20 mouse cellular contexts compared by ENCODE assay signal in genomic region chr14:39034482-39034881, GRCm38 (mm10).
A peak's percentile ranks its signal among the peaks of the same experiment; 100 is the strongest.
DNase-seq lines count a peak whose midpoint lies in the region; ATAC-seq and TF ChIP-seq lines count a peak whose summit lies in the region.
"Had no signal": no experiment of that assay in that cellular context is flagged by ENCODE, and none has a peak within 500 bp of the region (broad histone marks: within the 10 kb centered on the region; RNA-seq: fewer than 3 reads in every experiment).

No protein-coding gene starts in this region.

- ATAC-seq in forebrain, postnatal 0 days = peak; percentile 40; the same call in 1 of the 2 replicates
- no peak for ATAC-seq in forebrain, embryonic 16.5 days
- ATAC-seq: CD4-positive, CD25-positive, alpha-beta regulatory T cell, adult 4 months; forebrain, embryonic 15.5 days had no signal

- no peaks in the 10 kb centered on the region for H3K4me1 ChIP-seq in forebrain, postnatal 0 days (ENCODE audit: insufficient read depth)
- no peaks in the 10 kb centered on the region for H3K4me1 ChIP-seq in forebrain, embryonic 16.5 days (replicated peaks; ENCODE audit: control insufficient read depth, insufficient read depth, low read length)
- H3K4me1 ChIP-seq: embryonic facial prominence, embryonic 12.5 days; forebrain, embryonic 15.5 days; heart, embryonic 12.5 days; hindbrain, embryonic 10.5 days had no signal

- WGBS in forebrain, postnatal 0 days = 85% methylated on average over 3 of the region's 3 CpGs
- WGBS in forebrain, embryonic 16.5 days = 84% methylated on average over 3 of the region's 3 CpGs

- H3K36me3 ChIP-seq in forebrain, postnatal 0 days (ENCODE audit: insufficient read depth) = no peaks in the 10 kb centered on the region
- no peaks in the 10 kb centered on the region for H3K36me3 ChIP-seq in forebrain, embryonic 16.5 days (ENCODE audit: control insufficient read depth, insufficient read depth)
- H3K36me3 ChIP-seq: embryonic facial prominence, embryonic 12.5 days; forebrain, embryonic 15.5 days; G1E; heart, embryonic 12.5 days; hindbrain, embryonic 10.5 days had no signal

- H3K4me3 ChIP-seq in forebrain, postnatal 0 days (ENCODE audit: low read depth, low read length) = no peak overlapping the region
- H3K4me3 ChIP-seq in forebrain, embryonic 16.5 days (replicated peaks; ENCODE audit: low read length) = no peak overlapping the region
- H3K4me3 ChIP-seq: embryonic facial prominence, embryonic 12.5 days; forebrain, embryonic 15.5 days; heart, embryonic 12.5 days; hindbrain, embryonic 10.5 days had no signal

- no peak overlapping the region for H3K4me2 ChIP-seq in forebrain, postnatal 0 days (ENCODE audit: low read depth)
- H3K4me2 ChIP-seq in forebrain, embryonic 16.5 days (ENCODE audit: low read length) = no peak overlapping the region
- H3K4me2 ChIP-seq: embryonic facial prominence, embryonic 12.5 days; forebrain, embryonic 15.5 days; heart, embryonic 12.5 days; hindbrain, embryonic 14.5 days had no signal

- H3K27ac ChIP-seq in forebrain, postnatal 0 days (ENCODE audit: low read depth, low read length) = no peak overlapping the region
- H3K27ac ChIP-seq in forebrain, embryonic 16.5 days (ENCODE audit: low read length) = no peak overlapping the region
- H3K27ac ChIP-seq: embryonic facial prominence, embryonic 12.5 days; forebrain, embryonic 15.5 days; hindbrain, embryonic 10.5 days; hindbrain, embryonic 14.5 days had no signal

- no peak overlapping the region for H3K9ac ChIP-seq in forebrain, postnatal 0 days
- no peak overlapping the region for H3K9ac ChIP-seq in forebrain, embryonic 16.5 days (replicated peaks; ENCODE audit: low read depth, low read length)
- H3K9ac ChIP-seq: embryonic facial prominence, embryonic 12.5 days; forebrain, embryonic 15.5 days; heart, embryonic 12.5 days; hindbrain, embryonic 14.5 days had no signal

- DNase-seq in forebrain, postnatal 0 days = no peak
- DNase-seq in layer of hippocampus, adult 9-11 months = peak; percentile 38
- DNase-seq in layer of hippocampus, postnatal 10 days (ENCODE audit: low spot score in 2 of 2) = no peak
- DNase-seq in right cerebral cortex, postnatal 36 days (ENCODE audit: low spot score in 2 of 2) = peak; percentile 18 to 47
- no peak for DNase-seq in right cerebral cortex, postnatal 10 days (ENCODE audit: low spot score in 2 of 2)
- peak; percentile 62 for DNase-seq in telencephalon, adult 2 months (ENCODE audit: low read depth, low spot score)
- DNase-seq in kidney, adult 8-10 months = no peak
- DNase-seq: adrenal gland, postnatal 14 days; B cell, adult 2 months; cerebellum, postnatal 14 days; embryo, embryonic 11 days; gastrocnemius, postnatal 14 days had no signal

- no peak for TF ChIP-seq CTCF in forebrain, postnatal 0 days (IDR thresholded peaks at IDR 0.05; ENCODE audit: low read depth)

- no peaks in the 10 kb centered on the region for H3K9me3 ChIP-seq in forebrain, postnatal 0 days (ENCODE audit: low read length)
- no peaks in the 10 kb centered on the region for H3K9me3 ChIP-seq in forebrain, embryonic 16.5 days (ENCODE audit: control insufficient read depth, low read length)
- H3K9me3 ChIP-seq: embryonic facial prominence, embryonic 12.5 days; forebrain, embryonic 15.5 days; G1E; heart, embryonic 12.5 days; hindbrain, embryonic 10.5 days had no signal

- no peaks in the 10 kb centered on the region for H3K27me3 ChIP-seq in forebrain, postnatal 0 days (ENCODE audit: insufficient read depth, low read length)
- no peaks in the 10 kb centered on the region for H3K27me3 ChIP-seq in forebrain, embryonic 16.5 days (replicated peaks; ENCODE audit: control insufficient read depth, insufficient read depth, low read length)
- H3K27me3 ChIP-seq: embryonic facial prominence, embryonic 12.5 days; forebrain, embryonic 15.5 days; heart, embryonic 12.5 days had no signal

Comparison
In these comparisons a context has a peak if more than half of its experiments do, and no peak if none do; other contexts are left out.
1. DNase-seq: peak in layer of hippocampus, adult 9-11 months (single experiment), right cerebral cortex, postnatal 36 days (2 of 2) and telencephalon, adult 2 months (single experiment); none in forebrain, postnatal 0 days (single experiment), layer of hippocampus, postnatal 10 days (0 of 2), right cerebral cortex, postnatal 10 days (0 of 2) and kidney, adult 8-10 months (0 of 2).